Mouse (Mus musculus) bone marrow, adult 2 months (tissue): ENCODE data around the gene Rnasel.

Experiments
- CTCF ChIP-seq: fragments of 200-500 bp; IDR thresholded peaks from 2 replicates; pipeline ENCODE4 v1.5.1; 2011; ENCODE audit warnings: low read length, control low read depth; ENCODE audit not compliant: control insufficient read depth, insufficient read depth
- POLR2A ChIP-seq: fragments of 200-500 bp; IDR thresholded peaks from 2 replicates; pipeline ENCODE4 v1.6.1; 2011; ENCODE audit warnings: low read depth, mild to moderate bottlenecking, control low read depth, low read length, borderline replicate concordance; ENCODE audit not compliant: control insufficient read depth

DNA sequence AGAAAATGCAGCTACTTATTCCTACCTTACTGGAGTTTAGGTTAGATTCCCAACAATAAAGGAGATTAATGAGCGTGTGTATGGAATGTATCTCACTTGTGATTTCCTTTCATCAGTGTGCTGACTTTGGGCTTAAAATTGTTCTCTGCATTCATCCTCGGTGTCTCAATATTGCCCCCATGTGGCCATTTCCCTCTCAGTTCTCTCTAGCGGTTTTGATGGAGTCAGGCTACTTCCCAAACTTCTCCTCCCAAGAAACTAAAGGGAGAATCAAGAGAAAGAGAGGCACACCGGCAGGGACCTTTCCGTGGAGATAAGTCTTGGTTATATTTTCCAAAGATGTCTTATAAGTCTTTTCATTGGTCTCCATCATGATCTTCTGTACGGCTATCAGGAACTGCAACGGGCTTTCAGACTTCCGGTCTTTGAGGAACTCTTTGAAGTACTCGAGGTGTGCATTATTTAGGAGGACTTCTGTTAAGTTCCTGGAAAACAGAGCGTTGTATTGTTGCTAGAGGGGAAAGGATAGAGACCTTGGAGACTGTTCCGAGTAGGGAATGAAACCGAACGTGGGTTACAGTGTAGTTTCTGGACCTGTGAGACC is 58.3 kb downstream of the Rnasel start:
- no peak for TF ChIP-seq CTCF
- TF ChIP-seq POLR2A: no peak
